Comparison of ENCODE assay signal across 11 mouse cellular contexts in the genomic region with DNA sequence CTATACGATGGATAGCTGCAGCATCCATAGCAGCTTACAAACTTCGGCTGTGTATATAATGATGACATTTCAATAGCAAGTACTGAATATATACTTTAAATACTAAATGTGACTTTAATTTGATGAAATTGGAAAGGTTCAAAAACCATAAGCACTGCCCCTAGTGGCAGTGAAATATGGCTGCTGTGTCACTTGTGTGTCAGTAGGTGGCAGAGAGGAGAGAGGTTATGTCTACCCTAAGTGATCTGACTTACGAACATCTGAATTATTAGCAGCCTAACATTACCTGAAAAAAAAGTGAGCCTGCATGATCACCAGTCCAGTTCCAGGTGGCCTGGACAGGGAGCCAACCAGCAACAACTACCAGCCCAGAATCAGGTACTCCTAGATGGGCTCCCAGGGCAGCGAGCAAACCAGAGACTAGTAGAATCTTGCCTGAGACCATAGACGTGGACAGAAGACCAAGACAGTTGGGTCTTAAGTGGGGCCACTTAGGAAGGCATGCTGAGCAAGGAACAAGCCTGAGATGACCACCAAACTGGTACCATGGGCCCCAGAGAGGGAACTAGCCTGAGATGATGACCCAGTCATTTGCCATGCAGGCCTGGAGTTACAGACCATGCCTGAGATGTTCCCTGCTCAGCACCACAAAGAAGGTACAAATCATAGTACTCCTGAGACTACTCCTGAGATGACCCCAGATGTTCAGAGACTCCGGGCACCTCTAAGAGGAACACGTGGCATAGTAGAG.
DNase-seq lines count a peak whose midpoint lies in the region; ATAC-seq and TF ChIP-seq lines count a peak whose summit lies in the region.
"Had no signal": no experiment of that assay in that cellular context is flagged by ENCODE, and none has a peak within 500 bp of the region (broad histone marks: within the 10 kb centered on the region; RNA-seq: fewer than 3 reads in every experiment).

No protein-coding gene starts in this region.

- H3K27me3 ChIP-seq in midbrain, embryonic 11.5 days (ENCODE audit: control insufficient read depth, insufficient read depth, low read length) = no peaks in the 10 kb centered on the region
- no peaks in the 10 kb centered on the region for H3K27me3 ChIP-seq in midbrain, embryonic 10.5 days (ENCODE audit: low read depth, poor library complexity, severe bottlenecking)
- H3K27me3 ChIP-seq in midbrain, postnatal 0 days (ENCODE audit: insufficient read depth, low read length) = no peaks in the 10 kb centered on the region
- H3K27me3 ChIP-seq: limb, embryonic 13.5 days had no signal

- H3K36me3 ChIP-seq in midbrain, embryonic 11.5 days (ENCODE audit: control insufficient read depth, insufficient read depth, low read length) = no peaks in the 10 kb centered on the region
- H3K36me3 ChIP-seq in midbrain, embryonic 10.5 days = no peaks in the 10 kb centered on the region
- H3K36me3 ChIP-seq in midbrain, postnatal 0 days (ENCODE audit: insufficient read depth, low read length) = no peaks in the 10 kb centered on the region
- H3K36me3 ChIP-seq: limb, embryonic 13.5 days had no signal

- TF ChIP-seq CTCF in brain, embryonic 14.5 days (IDR thresholded peaks at IDR 0.05; ENCODE audit: borderline replicate concordance, extremely low read depth, insufficient read depth, insufficient read length) = peak; percentile 59; the same call in 1 of the 2 replicates
- TF ChIP-seq CTCF in midbrain, postnatal 0 days (IDR thresholded peaks at IDR 0.05) = peak; percentile 69

- no peak overlapping the region for H3K27ac ChIP-seq in midbrain, embryonic 11.5 days (ENCODE audit: low read depth, low read length)
- no peak overlapping the region for H3K27ac ChIP-seq in midbrain, embryonic 10.5 days (replicated peaks)
- H3K27ac ChIP-seq in midbrain, postnatal 0 days (ENCODE audit: low read depth, low read length) = no peak overlapping the region
- H3K27ac ChIP-seq: limb, embryonic 13.5 days had no signal

- no peak overlapping the region for H3K4me2 ChIP-seq in midbrain, embryonic 11.5 days
- no peak overlapping the region for H3K4me2 ChIP-seq in midbrain, postnatal 0 days (ENCODE audit: low read depth, low read length, poor library complexity, severe bottlenecking)
- H3K4me2 ChIP-seq: limb, embryonic 13.5 days had no signal

- H3K9ac ChIP-seq in midbrain, embryonic 11.5 days (ENCODE audit: low read length) = no peak overlapping the region
- no peak overlapping the region for H3K9ac ChIP-seq in midbrain, postnatal 0 days (replicated peaks; ENCODE audit: low read length, poor library complexity, severe bottlenecking)
- H3K9ac ChIP-seq: limb, embryonic 13.5 days had no signal

- peak; percentile 44; the same call in 1 of the 2 replicates for ATAC-seq in midbrain, embryonic 11.5 days (ENCODE audit: low FRiP score)
- no peak; the same call in 1 of the 2 replicates for ATAC-seq in midbrain, postnatal 0 days (ENCODE audit: low FRiP score)

- no peak for TF ChIP-seq POLR2A in brain, embryonic 14.5 days (IDR thresholded peaks at IDR 0.05; ENCODE audit: borderline replicate concordance, extremely low read depth, insufficient read depth, insufficient read length, poor library complexity, severe bottlenecking)

- peak; percentile 13 for DNase-seq in heart, postnatal 4 days
- DNase-seq in heart, adult 8-10 months (ENCODE audit: low spot score) = no peak
- DNase-seq in midbrain, embryonic 11.5 days (ENCODE audit: low spot score, missing footprints) = no peak
- no peak for DNase-seq in midbrain, embryonic 10.5 days (ENCODE audit: low spot score)
- peak; percentile 15 for DNase-seq in brain, embryonic 14.5 days (ENCODE audit: low read depth)
- peak; percentile 11 for DNase-seq in midbrain, postnatal 0 days (ENCODE audit: low spot score)
- no peak for DNase-seq in cerebellum, adult 11 months
- no peak for DNase-seq in gastrocnemius, postnatal 10 days
- DNase-seq: heart, postnatal 36 days; right cerebral cortex, postnatal 25 days had no signal

- 89% methylated on average over 7 of the region's 7 CpGs for WGBS in midbrain, embryonic 11.5 days
- WGBS in midbrain, embryonic 10.5 days = 87% methylated on average over 7 of the region's 7 CpGs
- WGBS in midbrain, postnatal 0 days = 89% methylated on average over 7 of the region's 7 CpGs

- H3K4me1 ChIP-seq in midbrain, embryonic 11.5 days (ENCODE audit: control insufficient read depth, insufficient read depth, low read length) = no peaks in the 10 kb centered on the region
- no peaks in the 10 kb centered on the region for H3K4me1 ChIP-seq in midbrain, embryonic 10.5 days
- H3K4me1 ChIP-seq in midbrain, postnatal 0 days (ENCODE audit: insufficient read depth, low read length) = no peaks in the 10 kb centered on the region
- H3K4me1 ChIP-seq: limb, embryonic 13.5 days had no signal

- no peak overlapping the region for H3K4me3 ChIP-seq in midbrain, embryonic 11.5 days (ENCODE audit: low read depth, low read length)
- H3K4me3 ChIP-seq in midbrain, embryonic 10.5 days = no peak overlapping the region
- no peak overlapping the region for H3K4me3 ChIP-seq in midbrain, postnatal 0 days (ENCODE audit: low read depth, low read length)
- H3K4me3 ChIP-seq: limb, embryonic 13.5 days had no signal

- no peaks in the 10 kb centered on the region for H3K9me3 ChIP-seq in midbrain, embryonic 11.5 days (ENCODE audit: control insufficient read depth, low read length)
- H3K9me3 ChIP-seq in midbrain, embryonic 10.5 days (replicated peaks) = no peaks in the 10 kb centered on the region
- no peaks in the 10 kb centered on the region for H3K9me3 ChIP-seq in midbrain, postnatal 0 days (ENCODE audit: low read length)
- H3K9me3 ChIP-seq: limb, embryonic 13.5 days had no signal

Comparison
In these comparisons a context has a peak if more than half of its experiments do, and no peak if none do; other contexts are left out.
1. DNase-seq: peak in heart, postnatal 4 days (single experiment), brain, embryonic 14.5 days (single experiment) and midbrain, postnatal 0 days (single experiment); none in heart, adult 8-10 months (single experiment), midbrain, embryonic 11.5 days (single experiment), midbrain, embryonic 10.5 days (single experiment), cerebellum, adult 11 months (single experiment) and gastrocnemius, postnatal 10 days (single experiment).